Mouse (Mus musculus) mouse embryonic stem cell (cell line): ENCODE measurements around the gene Gm867.

Experiments
- in situ Hi-C, 2 experiments: fragments of 300-500 bp; cut with MboI; formaldehyde crosslinking; loops; 1 replicate in 1 of 2; 3 replicates in 1 of 2; pipeline ENCODE4 v1.14.3; 2019 to 2020; ENCODE audit warnings: low sequenced_read_pairs in 2 of 2, low pct_unique_long_range_greater_than_20kb in 1 of 2, mixed read lengths in 1 of 2; ENCODE audit not compliant: unreplicated experiment in 1 of 2

Gene Gm867

GRCm38 (mm10) chr10:75939481-75940234, 814 bp downstream of the Gm867 start:
- in situ Hi-C loops, result loop anchor here in 1 of 2 experiments (5.0 kb wide), 1 partner anchor 67 kb away; no protein-coding TSS in a partner anchor

GRCm38 (mm10) chr10:75937851-75938643, 2.4 kb downstream of the Gm867 start:
- in situ Hi-C loops, result loop anchor here in 1 of 2 experiments (5.0 kb wide), 1 partner anchor 66 kb away; no protein-coding TSS in a partner anchor

GRCm38 (mm10) chr10:75936909-75937667, 3.4 kb downstream of the Gm867 start:
- in situ Hi-C loops, result loop anchor here in 1 of 2 experiments (5.0 kb wide), 1 partner anchor 65 kb away; no protein-coding TSS in a partner anchor

DNA sequence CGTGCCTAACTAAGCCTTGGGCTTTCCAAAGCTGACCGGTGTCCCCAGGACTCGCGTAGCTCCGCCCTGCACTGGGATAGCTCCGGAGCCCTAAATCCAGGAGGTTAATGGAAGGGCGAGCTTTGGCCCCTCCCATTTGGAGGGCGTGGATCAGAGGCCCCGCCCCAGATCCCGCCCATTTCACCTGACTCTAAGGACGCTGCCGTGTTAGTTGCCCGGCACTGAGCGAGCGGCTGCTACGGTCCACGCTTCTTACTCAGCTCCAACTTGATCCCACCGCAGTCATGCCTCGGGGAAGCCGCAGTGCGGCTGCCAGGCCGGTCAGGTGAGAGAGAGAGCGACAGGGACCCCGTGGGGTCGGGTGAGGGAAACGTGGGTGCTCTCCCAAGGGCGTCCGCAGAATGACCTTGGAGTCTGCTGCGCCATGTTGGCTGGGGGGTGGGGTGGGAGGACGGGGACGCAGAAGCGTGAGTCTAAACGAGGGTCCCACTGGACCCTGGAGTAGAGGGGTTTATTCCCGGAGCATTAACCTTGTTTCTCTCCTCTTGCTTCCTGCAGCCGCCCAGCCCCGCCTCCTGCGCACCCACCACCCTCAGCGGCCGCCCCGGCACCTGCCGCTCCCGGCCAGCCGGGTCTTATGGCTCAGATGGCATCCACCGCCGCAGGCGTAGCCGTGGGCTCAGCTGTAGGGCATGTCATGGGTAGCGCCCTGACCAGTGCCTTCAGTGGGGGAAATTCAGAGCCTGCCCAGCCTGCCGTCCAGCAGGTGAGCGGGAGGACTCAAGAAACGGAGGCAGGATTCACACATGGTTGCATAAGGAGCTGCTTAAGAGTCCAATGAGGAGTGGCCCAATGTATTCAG, 4.6 kb downstream of the Gm867 start, which contains the start of gene Mmp11:
Mmp11 (minus strand) TSS at position 817 of the 862 bp plus-strand sequence.
- in situ Hi-C loops, result loop anchor here in 1 of 2 experiments (5.0 kb wide), 1 partner anchor 64 kb away; no protein-coding TSS in a partner anchor

DNA sequence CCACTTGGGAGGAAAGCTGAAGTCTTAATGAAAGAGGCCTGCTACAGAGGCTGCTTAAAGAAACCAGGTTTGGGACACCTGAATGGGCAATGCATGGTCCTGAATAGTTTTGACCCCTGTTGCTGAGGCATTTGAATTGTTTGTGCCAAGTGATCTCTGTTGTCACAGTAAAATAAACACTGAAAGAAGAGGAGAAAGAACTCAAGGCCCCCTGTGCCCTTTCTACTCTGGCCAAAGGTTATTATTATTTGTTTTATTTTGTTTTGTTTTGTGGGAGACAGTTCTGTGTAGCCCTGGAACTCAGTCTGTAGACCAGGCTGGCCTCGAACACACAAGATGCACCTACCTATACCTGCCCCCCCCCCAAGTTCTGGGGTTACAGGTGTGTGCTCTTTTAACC, 5.5 kb downstream of the Gm867 start:
- in situ Hi-C loops, result loop anchor here in 1 of 2 experiments (5.0 kb wide), 1 partner anchor 63 kb away; no protein-coding TSS in a partner anchor

DNA sequence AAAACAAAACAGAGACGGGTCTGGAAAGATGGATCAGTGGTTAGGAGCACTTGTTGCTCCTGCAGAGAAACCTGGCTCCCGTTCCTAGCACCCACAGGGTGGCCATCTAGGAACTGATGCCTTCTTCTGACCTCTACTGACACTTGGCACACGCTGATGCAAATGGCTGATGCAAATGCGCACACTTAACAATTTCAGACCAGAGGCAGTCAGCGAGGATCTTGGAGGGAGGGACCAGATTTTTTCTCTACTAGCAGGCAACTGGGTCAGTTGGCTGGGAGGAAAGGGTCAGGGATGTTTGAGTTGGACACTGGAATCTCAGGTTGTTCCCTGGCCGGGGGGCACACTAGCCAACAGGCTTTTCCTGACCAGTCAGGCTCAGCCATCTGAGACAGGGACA, 7.6 kb downstream of the Gm867 start, which contains the start of gene Chchd10:
Chchd10 (plus strand) TSS at position 240 of the 400 bp plus-strand sequence.
- in situ Hi-C loops, result no loop called here

GRCm38 (mm10) chr10:75932081-75932678, 8.3 kb downstream of the Gm867 start:
- in situ Hi-C loops, result no loop called here

DNA sequence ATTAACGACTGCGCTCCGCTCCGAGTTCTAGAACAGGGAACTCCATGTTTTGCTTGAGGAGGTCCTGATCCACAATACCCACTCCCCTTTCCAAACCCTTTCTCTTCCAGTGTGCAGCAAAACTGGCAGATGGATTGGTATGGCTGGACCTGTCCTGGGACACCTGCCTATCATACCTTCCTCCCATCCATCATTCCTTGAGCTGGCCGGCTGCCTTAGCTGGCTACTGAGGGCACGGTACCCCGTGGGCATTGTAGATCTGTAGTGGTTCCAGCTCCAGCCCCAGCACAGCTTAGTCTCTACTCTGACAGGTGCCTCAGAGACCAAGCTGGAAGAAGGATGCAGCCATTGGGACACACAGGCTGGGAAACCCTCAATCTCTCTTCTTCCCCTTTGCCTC, 9.2 kb downstream of the Gm867 start:
- in situ Hi-C loops, result no loop called here

GRCm38 (mm10) chr10:75930304-75930703, 10.2 kb downstream of the Gm867 start:
- in situ Hi-C loops, result no loop called here

DNA sequence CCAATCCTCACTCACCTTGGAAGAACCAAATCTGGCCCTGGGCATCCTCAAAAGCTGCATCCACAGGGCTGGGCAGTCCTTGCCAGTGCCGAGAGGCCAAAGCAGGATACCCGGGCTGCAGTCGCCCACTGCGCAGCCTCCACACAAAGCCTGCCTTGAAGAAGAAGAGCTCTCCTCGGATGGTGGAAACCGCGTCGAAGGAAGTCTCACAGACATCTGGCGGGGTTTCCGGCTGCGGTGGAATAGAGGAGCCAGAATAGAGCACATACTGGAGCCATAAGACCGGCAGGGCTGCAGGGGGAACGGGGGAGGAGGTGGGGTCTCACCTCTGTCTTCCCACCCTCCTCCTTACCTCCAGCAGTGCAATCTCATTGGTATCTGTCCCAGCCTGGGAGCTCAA, 14.1 kb downstream of the Gm867 start:
- in situ Hi-C loops, result no loop called here

GRCm38 (mm10) chr10:75924324-75924723, 16.1 kb downstream of the Gm867 start:
- in situ Hi-C loops, result no loop called here

DNA sequence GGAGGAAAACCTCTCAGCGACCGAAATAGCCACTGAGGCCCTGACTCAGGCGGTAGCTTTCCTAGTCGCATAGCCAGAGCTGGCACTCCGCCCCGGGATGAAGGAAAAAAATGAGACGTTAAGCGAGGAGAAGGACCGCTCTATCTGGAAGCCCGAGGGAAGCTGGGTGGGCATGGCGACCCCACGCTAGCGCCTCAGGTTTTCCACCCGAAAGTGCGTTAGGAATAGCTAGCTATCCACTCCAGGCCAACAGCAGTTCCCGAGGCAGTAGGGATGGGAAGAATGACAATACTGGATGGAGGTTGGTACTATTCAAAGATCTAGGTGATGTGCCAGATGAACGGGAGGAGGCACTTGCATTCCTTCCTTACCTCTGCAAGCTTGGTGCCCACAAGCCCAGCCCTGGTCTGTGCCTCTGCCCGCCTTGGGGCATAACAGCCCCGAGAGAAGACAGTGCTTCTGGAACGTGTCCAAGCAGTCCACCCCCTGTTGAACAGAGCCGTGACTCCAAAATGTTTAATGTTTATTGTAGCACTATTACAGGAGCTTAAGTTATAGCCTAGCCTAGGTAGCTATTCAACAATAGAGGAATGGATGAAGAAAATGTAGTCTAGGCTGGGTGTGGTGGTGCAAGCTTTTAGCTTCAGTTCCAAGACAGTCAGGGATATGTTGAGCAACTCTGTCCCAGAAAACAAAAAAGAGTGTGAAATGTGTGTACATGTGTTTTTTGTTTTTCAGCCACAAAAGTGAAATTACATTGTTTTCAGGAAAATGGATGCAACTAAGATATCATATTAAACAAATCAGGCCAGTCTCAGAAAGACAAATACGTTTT, 18.5 kb downstream of the Gm867 start:
- in situ Hi-C loops, result no loop called here

- in situ Hi-C loops, result no loop called here
Measured at GRCm38 (mm10) chr10:75921026-75921725, 19.3 kb downstream of the Gm867 start, which contains the start of gene Smarcb1. Smarcb1 (minus strand) TSS chr10:75921617.

DNA sequence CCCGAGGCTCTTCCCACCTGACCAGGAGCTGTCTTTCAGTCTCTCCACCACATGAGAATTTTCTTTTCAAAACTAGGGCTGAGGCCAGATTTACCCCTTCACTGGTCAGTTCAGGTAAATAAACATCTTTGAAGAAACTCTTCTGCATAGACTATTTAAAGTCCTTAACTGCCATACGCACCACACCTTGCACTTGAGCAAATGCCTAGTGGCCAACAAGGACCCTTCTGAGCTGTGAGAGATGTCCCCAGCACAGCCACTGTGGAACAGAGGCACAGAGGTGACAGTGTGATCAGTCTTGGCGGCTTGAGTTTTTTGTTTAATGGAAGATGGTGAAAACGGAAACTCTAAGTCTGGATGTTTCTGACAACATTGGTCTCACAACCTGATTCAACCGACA, 21.4 kb downstream of the Gm867 start:
- in situ Hi-C loops, result no loop called here

DNA sequence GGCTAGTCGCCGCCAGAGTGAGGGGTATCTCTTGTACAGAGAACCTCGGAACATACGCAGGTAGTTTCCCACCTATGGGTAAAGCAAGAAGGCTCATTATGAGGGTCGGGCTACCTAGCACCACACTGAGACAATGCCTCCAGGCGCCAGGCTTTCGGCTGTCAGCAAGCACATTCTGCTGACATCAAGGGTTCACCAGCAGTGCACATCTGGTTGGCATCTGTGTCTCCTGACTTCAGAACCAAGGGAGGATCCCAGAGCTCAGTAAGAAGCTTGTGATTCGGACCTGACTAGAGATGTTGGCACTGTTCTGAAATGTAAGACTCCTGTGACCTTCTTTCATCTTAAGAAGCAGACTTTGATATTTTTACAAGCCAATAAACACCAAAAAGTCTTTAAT, 23.6 kb downstream of the Gm867 start:
- in situ Hi-C loops, result no loop called here

DNA sequence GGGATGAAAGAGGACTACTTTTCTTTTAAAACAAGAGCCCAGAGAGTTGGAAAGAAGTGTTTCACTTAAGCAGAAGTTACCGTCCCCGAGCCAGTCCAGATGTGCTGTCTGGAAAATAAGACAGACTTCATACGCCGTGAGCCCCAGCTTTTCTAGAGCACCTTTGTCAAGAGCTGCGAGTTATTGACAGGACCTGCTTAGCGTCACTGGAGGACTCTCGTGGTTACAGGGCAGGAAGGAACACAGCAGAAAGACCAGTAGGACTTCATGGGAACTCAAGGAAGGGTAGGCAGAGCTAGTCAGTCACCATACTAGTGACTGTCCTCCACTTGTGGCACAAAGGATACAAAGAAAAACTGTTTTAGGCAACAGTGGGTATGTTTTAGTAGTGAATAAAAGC, 24.9 kb downstream of the Gm867 start:
- in situ Hi-C loops, result no loop called here
